In genomic region chr9:118285481-118285880, GRCm38 (mm10) we compare ENCODE assay signal across 22 mouse cellular contexts.
A peak's percentile ranks its signal among the peaks of the same experiment; 100 is the strongest.
DNase-seq lines count a peak whose midpoint lies in the region; ATAC-seq lines count a peak whose summit lies in the region.
"Had no signal": no experiment of that assay in that cellular context is flagged by ENCODE, and none has a peak within 500 bp of the region (broad histone marks: within the 10 kb centered on the region; RNA-seq: fewer than 3 reads in every experiment).

No protein-coding gene starts in this region.

- peak; percentile 10 for DNase-seq in adrenal gland, adult 2 months
- DNase-seq in adrenal gland, postnatal 14 days: no peak
- DNase-seq in ZHBTc4 (ENCODE audit: low read depth, low spot score): peak; percentile 62
- peak; percentile 66 for DNase-seq in naive thymus-derived CD4-positive, alpha-beta T cell, adult 2 months (ENCODE audit: low read depth)
- DNase-seq in urinary bladder, postnatal 4 days (ENCODE audit: low spot score in 2 of 2): no peak
- DNase-seq in right cerebral cortex, postnatal 14 days: no peak
- DNase-seq: cerebellum, adult 11-12 months; cerebellum, adult 9-11 months; embryo, embryonic 11 days; gastrocnemius, postnatal 25 days; heart, adult 18-20 months; heart, postnatal 4 days; kidney, adult 18-20 months; kidney, postnatal 25 days; left cerebral cortex, postnatal 4 days; liver, postnatal 0 days; lung, postnatal 36 days; right cerebral cortex, postnatal 25 days had no signal

- peak; percentile 89 for ATAC-seq in CD4-positive, CD25-positive, alpha-beta regulatory T cell, adult 4 months
- ATAC-seq: forebrain, embryonic 14.5 days; liver, embryonic 12.5 days; liver, postnatal 0 days; midbrain, embryonic 13.5 days had no signal

Comparison
In these comparisons a context has a peak if more than half of its experiments do, and no peak if none do; other contexts are left out.
1. DNase-seq: peak in adrenal gland, adult 2 months (single experiment), ZHBTc4 (single experiment) and naive thymus-derived CD4-positive, alpha-beta T cell, adult 2 months (single experiment); none in adrenal gland, postnatal 14 days (single experiment), urinary bladder, postnatal 4 days (0 of 2) and right cerebral cortex, postnatal 14 days (single experiment).